Mouse (Mus musculus) Patski (cell line): ENCODE data around the gene Mip. TPM values are rescaled to one million over a fixed set of nuclear protein-coding genes. Genes with fewer than 3 reads are reported as not detected.

Experiments used
- ATAC-seq: fragments of 100-300 bp; one replicate; pipeline ENCODE4 v1.8.0; 2021
- CTCF ChIA-PET: fragments of 350-600 bp; sonication (Branson Sonifier 250); formaldehyde crosslinking; loops from one replicate; lab custom pipeline; 2022; ENCODE audit warnings: inconsistent platforms; lab: Charles Lee
- POLR2A ChIA-PET: fragments of 350-600 bp; sonication (Branson Sonifier 250); formaldehyde crosslinking; loops from one replicate; lab custom pipeline; 2022; ENCODE audit warnings: antibody characterized with exemption, inconsistent platforms; lab: Charles Lee
- DNase-seq: peaks from one replicate; pipeline ENCODE4 v3.0.0-alpha.2; 2011; ENCODE audit warnings: low read depth, low spot score
- H3K27me3 ChIP-seq: fragments of 371-371 bp; one replicate; pipeline ENCODE4 v1.5.1; 2021
- CTCF ChIP-seq: fragments of 100-300 bp; IDR thresholded peaks from one replicate; pipeline ENCODE4 v1.5.1; 2021
- in situ Hi-C: fragments of 300-500 bp; cut with MboI; formaldehyde crosslinking; loops from 3 replicates; pipeline ENCODE4 v1.11.1; 2018; ENCODE audit warnings: low pct_unique_long_range_greater_than_20kb, mixed read lengths
- polyA plus RNA-seq: library from polyadenylated mRNA; unstranded; gene quantifications from one replicate; pipeline ENCODE4 v1.2.3, GENCODE M21; 2021

Mip gene
- polyA plus RNA-seq, 1 experiment from 2014 or later = 0.04 TPM

- CTCF ChIA-PET = no interaction called here
- POLR2A ChIA-PET = no interaction called here
- H3K27me3 ChIP-seq = no peaks in the 10 kb centered on the region
- TF ChIP-seq CTCF = no peak
- DNase-seq = no peak
- in situ Hi-C loops = no loop called here
- ATAC-seq = no peak
Observed at GRCm38 (mm10) chr10:128237807-128238480, 12.3 kb downstream of the Mip start.

- ChIA-PET CTCF (interaction anchor here (0.9 kb wide), 1 partner anchor 96 kb away, joined by 3 read pairs; no protein-coding TSS in a partner anchor), POLR2A (no interaction called here)
- no peak for DNase-seq
- no peak for TF ChIP-seq CTCF
- in situ Hi-C loops = no loop called here
- H3K27me3 ChIP-seq = no peaks in the 10 kb centered on the region
- no peak for ATAC-seq
Observed at GRCm38 (mm10) chr10:128239140-128239539, 13.5 kb downstream of the Mip start.

GRCm38 (mm10) chr10:128240131-128240530 is 14.5 kb downstream of the Mip start:
- DNase-seq (no peak), ATAC-seq (no peak)
- in situ Hi-C loops = no loop called here
- TF ChIP-seq CTCF = no peak
- no peaks in the 10 kb centered on the region for H3K27me3 ChIP-seq
- ChIA-PET CTCF (no interaction called here), POLR2A (no interaction called here)

- POLR2A ChIA-PET = no interaction called here
- CTCF ChIA-PET = interaction anchor here (1.6 to 3.1 kb wide), 2 partner anchors 10 to 40 kb away, joined by 3 to 8 read pairs; no protein-coding TSS in a partner anchor
- no peak for TF ChIP-seq CTCF
Observed at GRCm38 (mm10) chr10:128243252-128243651, 17.6 kb downstream of the Mip start.

GRCm38 (mm10) chr10:128244121-128244520 is 18.5 kb downstream of the Mip start:
- CTCF ChIA-PET = interaction anchor here (3.1 kb wide), 1 partner anchor 11 kb away, joined by 8 read pairs; no protein-coding TSS in a partner anchor
- POLR2A ChIA-PET = no interaction called here
- ATAC-seq (no peak), DNase-seq (no peak)
- H3K27me3 ChIP-seq = no peaks in the 10 kb centered on the region
- in situ Hi-C loops = no loop called here
- TF ChIP-seq CTCF = no peak

More at GRCm38 (mm10) chr10:128243252-128243651, 17.6 kb downstream of the Mip start:
- DNase-seq (no peak), ATAC-seq (no peak)
- in situ Hi-C loops = no loop called here
- no peaks in the 10 kb centered on the region for H3K27me3 ChIP-seq

GRCm38 (mm10) chr10:128247020-128247732 is 21.5 kb downstream of the Mip start:
- POLR2A ChIA-PET = no interaction called here
- ATAC-seq = no peak
- no peaks in the 10 kb centered on the region for H3K27me3 ChIP-seq

GRCm38 (mm10) chr10:128250565-128250964 is 24.9 kb downstream of the Mip start:
- POLR2A ChIA-PET = no interaction called here
- no peaks in the 10 kb centered on the region for H3K27me3 ChIP-seq
- DNase-seq (no peak), ATAC-seq (no peak)
- CTCF ChIA-PET = no interaction called here
- TF ChIP-seq CTCF = no peak
- in situ Hi-C loops = no loop called here

More at GRCm38 (mm10) chr10:128247020-128247732, 21.5 kb downstream of the Mip start:
- in situ Hi-C loops = no loop called here
- DNase-seq = no peak
- CTCF ChIA-PET = interaction anchor here (1.0 to 1.7 kb wide), 2 partner anchors 12 to 13 kb away, joined by 3 read pairs; no protein-coding TSS in a partner anchor
- no peak for TF ChIP-seq CTCF

GRCm38 (mm10) chr10:128253677-128254255 is 28.1 kb downstream of the Mip start, which contains the start of gene Apon:
Apon (plus strand) TSS chr10:128254096.
- peak; percentile 69 for DNase-seq
- in situ Hi-C loops = no loop called here
- no peak for ATAC-seq
- ChIA-PET POLR2A (no interaction called here), CTCF (interaction anchor here (1.5 to 1.6 kb wide), 2 partner anchors 11 to 16 kb away, joined by 4 to 7 read pairs; partner anchors contain the start of gene Stat2)
- no peak for TF ChIP-seq CTCF
- no peaks in the 10 kb centered on the region for H3K27me3 ChIP-seq

- H3K27me3 ChIP-seq = no peaks in the 10 kb centered on the region
- no peak for TF ChIP-seq CTCF
- ChIA-PET CTCF (interaction anchor here (1.5 to 2.1 kb wide), 3 partner anchors 14 to 23 kb away, joined by 3 to 8 read pairs (median 8); partner anchors contain the start of genes Stat2 and Timeless), POLR2A (interaction anchor here (2.1 to 2.2 kb wide), 2 partner anchors 14 to 23 kb away, joined by 6 to 8 read pairs; partner anchors contain the start of gene Stat2)
- ATAC-seq (peak; percentile 52), DNase-seq (peak; percentile 42)
- in situ Hi-C loops = no loop called here
Observed at GRCm38 (mm10) chr10:128255925-128256324, 30.3 kb downstream of the Mip start.

GRCm38 (mm10) chr10:128256328-128256727 is 30.7 kb downstream of the Mip start:
- POLR2A ChIA-PET = interaction anchor here (2.1 to 2.2 kb wide), 2 partner anchors 13 to 23 kb away, joined by 6 to 8 read pairs; partner anchors contain the start of gene Stat2
- in situ Hi-C loops = no loop called here
- no peak for TF ChIP-seq CTCF

More at GRCm38 (mm10) chr10:128256328-128256727, 30.7 kb downstream of the Mip start:
- H3K27me3 ChIP-seq = no peaks in the 10 kb centered on the region
- DNase-seq = peak; percentile 71
- ATAC-seq = peak; percentile 88
- CTCF ChIA-PET = interaction anchor here (0.8 to 2.1 kb wide), 4 partner anchors 14 to 27 kb away, joined by 3 to 8 read pairs (median 6); partner anchors contain the start of genes Stat2 and Timeless
